Mouse (Mus musculus) heart, adult 18-20 months (tissue): Measurements from ENCODE around the gene Olfr544. TPM values are rescaled to one million over a fixed set of nuclear protein-coding genes. Genes with fewer than 3 reads are reported as not detected.
"Not testable (repeated sequence)": the region's sequence is repeated elsewhere in the genome, so short reads cannot be mapped to it uniquely, and the experiment has no call there.

Experiments used
- DNase-seq, 2 experiments: peaks; one replicate each; pipeline ENCODE4 v3.0.0; 2021 to 2022; ENCODE audit warnings: mixed read lengths in 1 of 2
- long read RNA-seq, 2 experiments: library from polyadenylated mRNA; stranded (forward); transcript quantifications; one replicate each; pipeline ENCODE4 v2.0.0; 2021
- total RNA-seq, 2 experiments: library from RNA; stranded (reverse); gene quantifications; 2 replicates each; pipeline ENCODE4 v1.2.3; 2021

The Olfr544 gene
- not detected for total RNA-seq
- long read RNA-seq, experiment 1 = 0 reads
- long read RNA-seq, experiment 2 = 0 reads

GRCm38 (mm10) chr7:102488161-102488560 lies at the start of gene Olfr544:
Gene Olfr544 (minus strand): TSS chr7:102488313.
- DNase-seq = peak in 1 of 2 experiments; percentile 6

GRCm38 (mm10) chr7:102534449-102534848 lies 46.3 kb upstream of the Olfr544 start, which contains the start of gene Olfr547:
Gene Olfr547 (plus strand): TSS chr7:102534749.
- no peak for DNase-seq

- no peak for DNase-seq
Measured at GRCm38 (mm10) chr7:102529052-102529451, 40.9 kb upstream of the Olfr544 start.

GRCm38 (mm10) chr7:102517051-102517335 lies 28.9 kb upstream of the Olfr544 start:
- peak in 1 of 2 experiments; percentile 12 for DNase-seq

- DNase-seq = peak; percentile 13 to 29
Measured at GRCm38 (mm10) chr7:102516261-102517050, 28.3 kb upstream of the Olfr544 start.

- no peak for DNase-seq
Measured at GRCm38 (mm10) chr7:102514144-102514543, 26.0 kb upstream of the Olfr544 start.

GRCm38 (mm10) chr7:102512814-102513435 lies 24.8 kb upstream of the Olfr544 start:
- DNase-seq = peak; percentile 83 to 94

- DNase-seq = no peak
Measured at GRCm38 (mm10) chr7:102511927-102512326, 23.8 kb upstream of the Olfr544 start.

GRCm38 (mm10) chr7:102509726-102510125 lies 21.6 kb upstream of the Olfr544 start:
- no peak for DNase-seq

- no peak for DNase-seq
Measured at GRCm38 (mm10) chr7:102508666-102509065, 20.6 kb upstream of the Olfr544 start.

- DNase-seq = no peak
Measured at GRCm38 (mm10) chr7:102508066-102508465, 20.0 kb upstream of the Olfr544 start.

GRCm38 (mm10) chr7:102506848-102507247 lies 18.7 kb upstream of the Olfr544 start:
- peak; percentile 64 to 84 for DNase-seq

- no peak for DNase-seq
Measured at GRCm38 (mm10) chr7:102501986-102502385, 13.9 kb upstream of the Olfr544 start.

- no peak for DNase-seq
Measured at GRCm38 (mm10) chr7:102499473-102499872, 11.4 kb upstream of the Olfr544 start, which contains the start of gene Olfr545. Gene Olfr545 (minus strand): TSS chr7:102499573.

GRCm38 (mm10) chr7:102494416-102494815 lies 6.3 kb upstream of the Olfr544 start:
- not testable (repeated sequence) for DNase-seq

- DNase-seq = no peak
Measured at GRCm38 (mm10) chr7:102486105-102486504, 2.0 kb downstream of the Olfr544 start.

- DNase-seq = not testable (repeated sequence)
Measured at GRCm38 (mm10) chr7:102484766-102485165, 3.3 kb downstream of the Olfr544 start.

GRCm38 (mm10) chr7:102483665-102484064 lies 4.4 kb downstream of the Olfr544 start:
- peak in 1 of 2 experiments; percentile 22 for DNase-seq

- no peak for DNase-seq
Measured at GRCm38 (mm10) chr7:102481579-102481978, 6.5 kb downstream of the Olfr544 start, which contains the start of gene Olfr543. Gene Olfr543 (minus strand): TSS chr7:102481679.

- DNase-seq = no peak
Measured at GRCm38 (mm10) chr7:102480821-102481220, 7.3 kb downstream of the Olfr544 start.

- peak in 1 of 2 experiments; percentile 9 for DNase-seq
Measured at GRCm38 (mm10) chr7:102479368-102480078, 8.6 kb downstream of the Olfr544 start.

GRCm38 (mm10) chr7:102478926-102479325 lies 9.2 kb downstream of the Olfr544 start:
- no peak for DNase-seq

GRCm38 (mm10) chr7:102478425-102478824 lies 9.7 kb downstream of the Olfr544 start:
- DNase-seq = no peak
